28 mouse cellular contexts compared by ENCODE assay signal in genomic region chrX:12490957-12491356, GRCm38 (mm10).
"Had no signal": no experiment of that assay in that cellular context is flagged by ENCODE, and none has a peak within 500 bp of the region (broad histone marks: within the 10 kb centered on the region; RNA-seq: fewer than 3 reads in every experiment).

No protein-coding gene starts in this region.

- H3K4me2 ChIP-seq: heart, embryonic 12.5 days; hindbrain, embryonic 12.5 days; hindbrain, embryonic 14.5 days; intestine, embryonic 15.5 days; limb, embryonic 12.5 days; liver, embryonic 11.5 days; liver, embryonic 13.5 days; liver, embryonic 15.5 days had no signal

- ATAC-seq: hindbrain, embryonic 16.5 days; inflammation-experienced regulatory T-cells, adult 6 months; intestine, embryonic 15.5 days; intestine, postnatal 0 days had no signal

- H3K4me1 ChIP-seq: heart, embryonic 10.5 days; heart, embryonic 12.5 days; hindbrain, embryonic 10.5 days; hindbrain, embryonic 12.5 days; intestine, embryonic 15.5 days; limb, embryonic 10.5 days had no signal

- H3K4me3 ChIP-seq: gastrocnemius, adult 2 months; heart, embryonic 10.5 days; heart, embryonic 12.5 days; hindbrain, embryonic 10.5 days; hindbrain, embryonic 12.5 days; intestine, embryonic 15.5 days; layer of hippocampus, adult 2 months; left cerebral cortex, adult 2 months; limb, embryonic 10.5 days; limb, embryonic 12.5 days; liver, embryonic 13.5 days; liver, embryonic 15.5 days had no signal

- H3K27ac ChIP-seq: gastrocnemius, adult 2 months; heart, embryonic 10.5 days; hindbrain, embryonic 10.5 days; hindbrain, embryonic 12.5 days; hindbrain, embryonic 14.5 days; intestine, embryonic 15.5 days; layer of hippocampus, adult 2 months; left cerebral cortex, adult 2 months; limb, embryonic 10.5 days; limb, embryonic 12.5 days; liver, embryonic 13.5 days; liver, embryonic 15.5 days had no signal

- DNase-seq: gastrocnemius, adult 2 months; gastrocnemius, postnatal 10 days; gastrocnemius, postnatal 25 days; heart, adult 18-20 months; heart, postnatal 10 days; heart, postnatal 4 days; kidney, adult 18-20 months; kidney, adult 8-10 months; kidney, postnatal 10 days; kidney, postnatal 25 days; kidney, postnatal 4 days; liver; liver, embryonic 13.5 days had no signal

- H3K27me3 ChIP-seq: intestine, embryonic 15.5 days; liver, embryonic 13.5 days; liver, embryonic 15.5 days had no signal

- H3K9ac ChIP-seq: heart, embryonic 12.5 days; hindbrain, embryonic 12.5 days; hindbrain, embryonic 14.5 days; intestine, embryonic 15.5 days; limb, embryonic 12.5 days; liver, embryonic 13.5 days; liver, embryonic 15.5 days had no signal

- H3K9me3 ChIP-seq: heart, embryonic 10.5 days; hindbrain, embryonic 10.5 days; hindbrain, embryonic 12.5 days; intestine, embryonic 15.5 days; limb, embryonic 10.5 days; limb, embryonic 12.5 days; liver, embryonic 13.5 days; liver, embryonic 15.5 days had no signal

- H3K36me3 ChIP-seq: heart, embryonic 10.5 days; heart, embryonic 12.5 days; hindbrain, embryonic 10.5 days; hindbrain, embryonic 12.5 days; intestine, embryonic 15.5 days; limb, embryonic 10.5 days; limb, embryonic 12.5 days; liver, embryonic 13.5 days; liver, embryonic 15.5 days had no signal
